Mouse (Mus musculus) neural tube, embryonic 12.5 days (tissue): Measurements from ENCODE around the gene Hsp90aa1. TPM values are rescaled to one million over a fixed set of nuclear protein-coding genes. Genes with fewer than 3 reads are reported as not detected.
"Not testable (repeated sequence)": the region's sequence is repeated elsewhere in the genome, so short reads cannot be mapped to it uniquely, and the experiment has no call there.

Source experiments
- ATAC-seq: fragments of 200-750 bp; cut with Nextera tagmentation; 2 replicates; pipeline ENCODE4 v1.8.0; 2017; ENCODE audit warnings: low read depth, mild to moderate bottlenecking, moderate TSS enrichment, moderate library complexity; ENCODE audit not compliant: low FRiP score
- H3K27ac ChIP-seq: fragments of 300-500 bp; sonication (generic); 2 replicates; pipeline ENCODE4 v1.5.1; 2016
- H3K27me3 ChIP-seq: fragments of 300-500 bp; sonication (generic); replicated peaks from 2 replicates; pipeline ENCODE4 v1.6.1; 2016; ENCODE audit warnings: mild to moderate bottlenecking
- H3K36me3 ChIP-seq: fragments of 300-500 bp; sonication (generic); 2 replicates; pipeline ENCODE4 v1.6.1; 2016; ENCODE audit warnings: mild to moderate bottlenecking
- H3K4me1 ChIP-seq: fragments of 300-500 bp; sonication (generic); 2 replicates; pipeline ENCODE4 v1.6.1; 2016
- H3K4me2 ChIP-seq: fragments of 300-500 bp; sonication (generic); replicated peaks from 2 replicates; pipeline ENCODE4 v1.6.1; 2016; ENCODE audit warnings: mild to moderate bottlenecking
- H3K4me3 ChIP-seq: fragments of 300-500 bp; sonication (generic); 2 replicates; pipeline ENCODE4 v1.5.1; 2016
- H3K9ac ChIP-seq: fragments of 300-500 bp; sonication (generic); 2 replicates; pipeline ENCODE4 v1.6.1; 2016; ENCODE audit warnings: mild to moderate bottlenecking
- H3K9me3 ChIP-seq: fragments of 300-500 bp; sonication (generic); 2 replicates; pipeline ENCODE4 v1.6.1; 2016; ENCODE audit warnings: mild to moderate bottlenecking
- WGBS: fragments of 180-500 bp; shearing (Covaris S2); methylation state at CpG from one replicate; pipeline ENCODE4 v1.1.7; 2016; 5-methylcytosine and 5-hydroxymethylcytosine counted together
- polyA plus RNA-seq: library from polyadenylated mRNA; unstranded; fragments of >200 nt; fragmentation: Nextera tagmentation; extraction: Ambion mirVana; gene quantifications from 2 replicates; pipeline ENCODE4 v1.2.1, GENCODE M21; 2016

Gene Hsp90aa1
- polyA plus RNA-seq: 1,156 and 1,160 TPM in 2 replicates

- no peak for ATAC-seq
- no peaks in the 10 kb centered on the region for H3K9me3 ChIP-seq
- H3K9ac ChIP-seq: no peak within 1 kb of the TSS
- no peak within 1 kb of the TSS for H3K4me2 ChIP-seq
- no peak within 1 kb of the TSS for H3K27ac ChIP-seq
- peaks cover 10% of the 10 kb centered on the region for H3K4me1 ChIP-seq
- H3K36me3 ChIP-seq: no peaks in the 10 kb centered on the region
- WGBS: 40% methylated on average over 4 of the region's 4 CpGs
- H3K27me3 ChIP-seq: no peaks in the 10 kb centered on the region
- H3K4me3 ChIP-seq: no peak within 1 kb of the TSS
These were observed at the start of gene Hsp90aa1 for GRCm38 (mm10) chr12:110702556-110702955. Hsp90aa1 (minus strand) TSS chr12:110702728.

GRCm38 (mm10) chr12:110750770-110751439, 48.4 kb upstream of the Hsp90aa1 start:
- Histone ChIP-seq H3K36me3 (peaks cover 11% of the 10 kb centered on the region; the same call in 1 of the 2 replicates), H3K27ac (no peak overlapping the region), H3K4me1 (no peaks in the 10 kb centered on the region), H3K9ac (no peak overlapping the region), H3K27me3 (no peaks in the 10 kb centered on the region), H3K9me3 (no peaks in the 10 kb centered on the region), H3K4me3 (no peak overlapping the region), H3K4me2 (no peak overlapping the region)
- 83% methylated on average over 10 of the region's 10 CpGs for WGBS
- ATAC-seq: no peak

GRCm38 (mm10) chr12:110738158-110738921, 35.8 kb upstream of the Hsp90aa1 start:
- peak overlapping the region; percentile 96 for H3K9ac ChIP-seq
- H3K4me3 ChIP-seq: peak overlapping the region; percentile 99
- peak; percentile 14; the same call in 1 of the 2 replicates for ATAC-seq
- H3K27me3 ChIP-seq: no peaks in the 10 kb centered on the region
- no peaks in the 10 kb centered on the region for H3K9me3 ChIP-seq
- peaks cover 13% of the 10 kb centered on the region for H3K4me1 ChIP-seq
- H3K4me2 ChIP-seq: peak overlapping the region; percentile 90
- under 1% methylated on average over 71 of the region's 72 CpGs for WGBS
- peak overlapping the region; percentile 74; the same call in 1 of the 2 replicates for H3K27ac ChIP-seq
- H3K36me3 ChIP-seq: no peaks in the 10 kb centered on the region

GRCm38 (mm10) chr12:110737170-110738157, 34.9 kb upstream of the Hsp90aa1 start, which contains the start of gene Wdr20:
Wdr20 (plus strand) TSS chr12:110737944.
- WGBS: under 1% methylated on average over 69 of the region's 69 CpGs
- Histone ChIP-seq H3K9ac (peak within 1 kb of the TSS; percentile 96), H3K4me3 (peak within 1 kb of the TSS; percentile 99), H3K27ac (peak within 1 kb of the TSS; percentile 74; the same call in 1 of the 2 replicates), H3K36me3 (no peaks in the 10 kb centered on the region), H3K9me3 (no peaks in the 10 kb centered on the region), H3K4me2 (peak within 1 kb of the TSS; percentile 90), H3K4me1 (peaks cover 13% of the 10 kb centered on the region), H3K27me3 (no peaks in the 10 kb centered on the region)
- peak; percentile 95 for ATAC-seq

GRCm38 (mm10) chr12:110736641-110737040, 34.1 kb upstream of the Hsp90aa1 start:
- H3K9me3 ChIP-seq: no peaks in the 10 kb centered on the region
- H3K9ac ChIP-seq: no peak overlapping the region
- H3K4me1 ChIP-seq: peaks cover 13% of the 10 kb centered on the region
- ATAC-seq: no peak
- H3K4me2 ChIP-seq: peak overlapping the region; percentile 90
- no peaks in the 10 kb centered on the region for H3K27me3 ChIP-seq
- H3K27ac ChIP-seq: no peak overlapping the region
- 15% methylated on average over 4 of the region's 4 CpGs for WGBS
- peak overlapping the region; percentile 99; the same call in 1 of the 2 replicates for H3K4me3 ChIP-seq
- H3K36me3 ChIP-seq: no peaks in the 10 kb centered on the region

GRCm38 (mm10) chr12:110733254-110733653, 30.7 kb upstream of the Hsp90aa1 start:
- not testable (repeated sequence) for H3K9ac ChIP-seq, H3K27ac ChIP-seq, H3K4me2 ChIP-seq, H3K27me3 ChIP-seq, ATAC-seq, H3K4me3 ChIP-seq, H3K9me3 ChIP-seq, H3K36me3 ChIP-seq, H3K4me1 ChIP-seq
- 96% methylated on average over 3 of the region's 3 CpGs for WGBS

GRCm38 (mm10) chr12:110726428-110726827, 23.9 kb upstream of the Hsp90aa1 start:
- no peak overlapping the region for H3K9ac ChIP-seq
- WGBS: 25% methylated on average over 1 of the region's 1 CpGs

GRCm38 (mm10) chr12:110725489-110725888, 23.0 kb upstream of the Hsp90aa1 start:
- Histone ChIP-seq H3K4me3 (no peak overlapping the region), H3K9ac (no peak overlapping the region), H3K27ac (no peak overlapping the region), H3K4me1 (no peaks in the 10 kb centered on the region), H3K27me3 (no peaks in the 10 kb centered on the region), H3K4me2 (no peak overlapping the region), H3K36me3 (no peaks in the 10 kb centered on the region), H3K9me3 (no peaks in the 10 kb centered on the region)
- WGBS: 91% methylated on average over 5 of the region's 5 CpGs
- ATAC-seq: no peak

More at GRCm38 (mm10) chr12:110726428-110726827, 23.9 kb upstream of the Hsp90aa1 start:
- H3K4me1 ChIP-seq: no peaks in the 10 kb centered on the region
- no peak overlapping the region for H3K4me2 ChIP-seq
- no peak for ATAC-seq
- no peaks in the 10 kb centered on the region for H3K9me3 ChIP-seq
- H3K4me3 ChIP-seq: no peak overlapping the region
- no peaks in the 10 kb centered on the region for H3K36me3 ChIP-seq
- H3K27ac ChIP-seq: no peak overlapping the region
- no peaks in the 10 kb centered on the region for H3K27me3 ChIP-seq

- Histone ChIP-seq H3K4me3 (no peak overlapping the region), H3K27me3 (no peaks in the 10 kb centered on the region), H3K36me3 (no peaks in the 10 kb centered on the region), H3K9me3 (no peaks in the 10 kb centered on the region), H3K4me2 (no peak overlapping the region), H3K27ac (no peak overlapping the region), H3K9ac (no peak overlapping the region), H3K4me1 (no peaks in the 10 kb centered on the region)
- ATAC-seq: no peak
- 95% methylated on average over 5 of the region's 5 CpGs for WGBS
These were observed 22.5 kb upstream of the Hsp90aa1 start for GRCm38 (mm10) chr12:110725051-110725450.

GRCm38 (mm10) chr12:110716004-110716403, 13.5 kb upstream of the Hsp90aa1 start:
- no peak overlapping the region for H3K9ac ChIP-seq
- no peak overlapping the region for H3K27ac ChIP-seq
- H3K27me3 ChIP-seq: no peaks in the 10 kb centered on the region
- no peaks in the 10 kb centered on the region for H3K9me3 ChIP-seq
- no peak for ATAC-seq
- no peak overlapping the region for H3K4me3 ChIP-seq
- H3K36me3 ChIP-seq: no peaks in the 10 kb centered on the region
- 36% methylated on average over 5 of the region's 5 CpGs for WGBS
- no peaks in the 10 kb centered on the region for H3K4me1 ChIP-seq
- H3K4me2 ChIP-seq: no peak overlapping the region

- H3K4me2 ChIP-seq: no peak overlapping the region
- no peak overlapping the region for H3K9ac ChIP-seq
- no peaks in the 10 kb centered on the region for H3K9me3 ChIP-seq
- 92% methylated on average over 6 of the region's 6 CpGs for WGBS
- ATAC-seq: no peak
- H3K4me3 ChIP-seq: no peak overlapping the region
- no peaks in the 10 kb centered on the region for H3K36me3 ChIP-seq
- no peak overlapping the region for H3K27ac ChIP-seq
- H3K4me1 ChIP-seq: no peaks in the 10 kb centered on the region
- no peaks in the 10 kb centered on the region for H3K27me3 ChIP-seq
These were observed 11.7 kb upstream of the Hsp90aa1 start for GRCm38 (mm10) chr12:110714215-110714614.
